Mouse (Mus musculus) MEL (cell line): ENCODE measurements at regions not wholly inside any gene's neighbourhood (a gene's known extent, or its start where the extent isn't known, plus 50 kb on each side); places are given as distances from the start of the nearest gene placed in this dataset.

Source experiments
- DNase-seq: peaks from one replicate; pipeline ENCODE4 v3.0.0; 2011; ENCODE audit warnings: low read depth, low spot score
- H3K27ac ChIP-seq: 2 replicates; pipeline ENCODE4 v1.5.1; 2012; ENCODE audit warnings: low read depth, mild to moderate bottlenecking, control low read depth, low read length, moderate library complexity; ENCODE audit not compliant: control insufficient read depth
- H3K27me3 ChIP-seq, 2 experiments: fragments of 150-350 bp in 1 of 2; sonication (generic) in 1 of 2; 2 replicates each; pipeline ENCODE4 v1.6.1; 2012; ENCODE audit warnings: low read length in 2 of 2, mild to moderate bottlenecking in 2 of 2, improper control_type of control experiment in 1 of 2, moderate library complexity in 1 of 2; ENCODE audit not compliant: insufficient read depth in 2 of 2, control insufficient read depth in 1 of 2
- H3K36me3 ChIP-seq, 2 experiments: 2 replicates each; pipeline ENCODE4 v1.6.1; 2012 to 2014; ENCODE audit warnings: low read length in 2 of 2, improper control_type of control experiment in 1 of 2, inconsistent platforms in 1 of 2, mild to moderate bottlenecking in 1 of 2; ENCODE audit not compliant: insufficient read depth in 2 of 2, control insufficient read depth in 1 of 2
- H3K4me1 ChIP-seq, 2 experiments: fragments of 150-350 bp in 1 of 2; sonication (generic) in 1 of 2; 2 replicates each; pipeline ENCODE4 v1.6.1; 2012; ENCODE audit warnings: low read length in 2 of 2, improper control_type of control experiment in 1 of 2, mild to moderate bottlenecking in 1 of 2; ENCODE audit not compliant: insufficient read depth in 2 of 2, control insufficient read depth in 1 of 2
- H3K4me3 ChIP-seq, 2 experiments: fragments of 150-350 bp in 1 of 2; sonication (generic) in 1 of 2; 2 replicates each; pipeline ENCODE4 v1.5.1; 2012; ENCODE audit warnings: low read depth in 2 of 2, low read length in 2 of 2, mild to moderate bottlenecking in 2 of 2, moderate library complexity in 2 of 2, control low read depth in 1 of 2, improper control_type of control experiment in 1 of 2; ENCODE audit not compliant: control insufficient read depth in 1 of 2, insufficient read depth in 1 of 2
- H3K79me2 ChIP-seq: 2 replicates; pipeline ENCODE4 v1.6.1; 2012; ENCODE audit warnings: mild to moderate bottlenecking, low read length, moderate library complexity; ENCODE audit not compliant: control insufficient read depth, poor library complexity, insufficient read depth
- H3K9ac ChIP-seq: 2 replicates; pipeline ENCODE4 v1.6.1; 2012; ENCODE audit warnings: low read depth, mild to moderate bottlenecking, control low read depth, low read length, moderate library complexity; ENCODE audit not compliant: control insufficient read depth, poor library complexity, severe bottlenecking
- H3K9me3 ChIP-seq: fragments of 150-350 bp; sonication (generic); replicated peaks from 2 replicates; pipeline ENCODE4 v1.6.1; 2012; ENCODE audit warnings: mild to moderate bottlenecking, low read length, improper control_type of control experiment, moderate library complexity; ENCODE audit not compliant: insufficient read depth
- BHLHE40 ChIP-seq: IDR thresholded peaks from 2 replicates; pipeline ENCODE4 v1.6.1; 2012; ENCODE audit warnings: low read depth, mild to moderate bottlenecking, inconsistent platforms, low read length, improper control_type of control experiment, borderline replicate concordance
- CTCF ChIP-seq, 3 experiments: IDR thresholded peaks in 2 of 3; conservative IDR thresholded peaks in 1 of 3; 2 replicates each; pipeline ENCODE4 v1.5.1; 2011 to 2012; ENCODE audit warnings: low read length in 3 of 3, low read depth in 2 of 3, mild to moderate bottlenecking in 2 of 3, improper control_type of control experiment in 1 of 3, inconsistent platforms in 1 of 3, mixed read lengths in 1 of 3, moderate library complexity in 1 of 3; ENCODE audit not compliant: control insufficient read depth in 1 of 3, insufficient read depth in 1 of 3, poor library complexity in 1 of 3, severe bottlenecking in 1 of 3
- E2F4 ChIP-seq: IDR thresholded peaks from 2 replicates; pipeline ENCODE4 v1.6.1; 2011; ENCODE audit warnings: low read depth, low read length, improper control_type of control experiment, borderline replicate concordance
- ELF1 ChIP-seq: IDR thresholded peaks from 2 replicates; pipeline ENCODE4 v1.6.1; 2014; ENCODE audit warnings: low read depth, mild to moderate bottlenecking, inconsistent platforms, low read length, improper control_type of control experiment, moderate library complexity
- ETS1 ChIP-seq: IDR thresholded peaks from 2 replicates; pipeline ENCODE4 v1.6.1; 2012; ENCODE audit warnings: low read depth, mild to moderate bottlenecking, inconsistent platforms, low read length, improper control_type of control experiment, moderate library complexity
- GATA1 ChIP-seq: IDR thresholded peaks from 2 replicates; pipeline ENCODE4 v1.6.1; 2011; ENCODE audit warnings: low read depth, low read length, improper control_type of control experiment
- MAFK ChIP-seq: IDR thresholded peaks from 2 replicates; pipeline ENCODE4 v1.6.1; 2011; ENCODE audit warnings: low read depth, mild to moderate bottlenecking, low read length, improper control_type of control experiment, borderline replicate concordance
- MAX ChIP-seq: IDR thresholded peaks from 2 replicates; pipeline ENCODE4 v1.6.1; 2011; ENCODE audit warnings: low read length, improper control_type of control experiment
- MYC ChIP-seq: IDR thresholded peaks from 2 replicates; pipeline ENCODE4 v1.6.1; 2011; ENCODE audit warnings: low read depth, mild to moderate bottlenecking, low read length, improper control_type of control experiment, moderate library complexity
- POLR2A ChIP-seq, 2 experiments: IDR thresholded peaks; 2 replicates each; pipeline ENCODE4 v1.6.1; 2011 to 2012; ENCODE audit warnings: low read length in 2 of 2, mild to moderate bottlenecking in 2 of 2, control low read depth in 1 of 2, improper control_type of control experiment in 1 of 2, low read depth in 1 of 2, moderate library complexity in 1 of 2; ENCODE audit not compliant: control insufficient read depth in 1 of 2, insufficient read depth in 1 of 2, poor library complexity in 1 of 2
- RAD21 ChIP-seq: IDR thresholded peaks from 2 replicates; pipeline ENCODE4 v1.6.1; 2011; ENCODE audit warnings: mild to moderate bottlenecking, low read depth, low read length, improper control_type of control experiment
- SIN3A ChIP-seq: IDR thresholded peaks from 2 replicates; pipeline ENCODE4 v1.6.1; 2012; ENCODE audit warnings: low read length, improper control_type of control experiment, inconsistent platforms
- TCF12 ChIP-seq: IDR thresholded peaks from 2 replicates; pipeline ENCODE4 v1.6.1; 2014; ENCODE audit warnings: low read depth, mild to moderate bottlenecking, inconsistent platforms, low read length, improper control_type of control experiment, moderate library complexity
- UBTF ChIP-seq: IDR thresholded peaks from 2 replicates; pipeline ENCODE4 v1.6.1; 2012; ENCODE audit warnings: low read depth, mild to moderate bottlenecking, inconsistent platforms, low read length, improper control_type of control experiment, moderate library complexity, borderline replicate concordance; ENCODE audit not compliant: insufficient read depth
- USF1 ChIP-seq: IDR thresholded peaks from 2 replicates; pipeline ENCODE4 v1.6.1; 2014; ENCODE audit warnings: low read depth, mild to moderate bottlenecking, inconsistent platforms, low read length, improper control_type of control experiment, moderate library complexity
- USF2 ChIP-seq, 2 experiments: IDR thresholded peaks; 2 replicates each; pipeline ENCODE4 v1.6.1; 2011 to 2012; ENCODE audit warnings: improper control_type of control experiment in 2 of 2, low read length in 2 of 2, borderline replicate concordance in 1 of 2, inconsistent platforms in 1 of 2, low read depth in 1 of 2, mild to moderate bottlenecking in 1 of 2; ENCODE audit not compliant: insufficient read depth in 1 of 2
- ZKSCAN1 ChIP-seq: IDR thresholded peaks from 2 replicates; pipeline ENCODE4 v1.6.1; 2012; ENCODE audit warnings: low read depth, mild to moderate bottlenecking, inconsistent platforms, low read length, improper control_type of control experiment, moderate library complexity
- ZNF384 ChIP-seq: IDR thresholded peaks from 2 replicates; pipeline ENCODE4 v1.6.1; 2012; ENCODE audit warnings: low read depth, mild to moderate bottlenecking, inconsistent platforms, low read length, improper control_type of control experiment

DNA sequence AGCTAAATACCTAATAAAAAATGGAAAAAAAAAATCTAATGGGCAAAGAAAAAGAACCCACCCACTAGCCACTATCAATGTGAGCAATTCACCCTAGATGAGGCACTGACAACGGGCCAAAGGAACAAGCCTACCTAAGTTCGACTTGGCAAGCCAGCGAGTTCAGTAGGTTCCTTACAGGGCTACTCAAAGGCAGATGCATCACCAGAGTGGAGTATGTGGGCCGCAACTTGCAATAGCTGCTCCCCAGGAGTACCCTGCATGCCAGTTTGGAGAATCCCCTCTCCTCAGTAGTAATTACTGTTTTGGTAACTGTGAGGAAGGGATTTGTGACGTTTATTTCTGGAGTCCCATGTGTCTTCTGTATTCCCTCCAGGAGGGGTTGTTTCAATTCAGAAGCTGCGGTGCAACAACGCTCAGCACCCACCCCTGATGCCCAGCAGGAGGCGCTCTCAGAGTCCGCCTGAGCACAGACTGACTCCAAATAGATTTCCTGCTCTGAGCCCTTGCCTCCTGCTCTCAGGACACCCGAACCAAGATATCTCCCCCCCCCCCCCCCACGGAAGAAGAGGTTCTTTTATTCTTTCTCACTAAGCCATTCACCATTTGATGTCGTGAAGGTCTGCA is 157.3 kb upstream of the Zfp618 start:
- no peaks in the 10 kb centered on the region for H3K79me2 ChIP-seq
- H3K4me1 ChIP-seq = peaks cover 0 to 4% of the 10 kb centered on the region in 2 experiments; a peak in 1 of 4 replicates
- H3K9ac ChIP-seq = no peak overlapping the region
- TF ChIP-seq CTCF (IDR thresholded peaks at IDR 0.05 in 2 of 3, conservative IDR thresholded peaks at IDR 0.05 in 1 of 3; ENCODE audit: control insufficient read depth in 1 of 3, insufficient read depth in 1 of 3, low read depth in 2 of 3, low read length in 3 of 3, poor library complexity in 1 of 3, severe bottlenecking in 1 of 3) (peak in 1 of 3 experiments; percentile 6; a peak in 1 of 6 replicates), ELF1 (no peak), UBTF (no peak), MYC (no peak)
- TF ChIP-seq, all 39 proteins: peak for 1
- H3K27ac ChIP-seq = no peak overlapping the region
- no peaks in the 10 kb centered on the region for H3K9me3 ChIP-seq
- H3K27me3 ChIP-seq = no peaks in the 10 kb centered on the region
- no peak overlapping the region for H3K4me3 ChIP-seq
- no peak for DNase-seq
- H3K36me3 ChIP-seq = no peaks in the 10 kb centered on the region

DNA sequence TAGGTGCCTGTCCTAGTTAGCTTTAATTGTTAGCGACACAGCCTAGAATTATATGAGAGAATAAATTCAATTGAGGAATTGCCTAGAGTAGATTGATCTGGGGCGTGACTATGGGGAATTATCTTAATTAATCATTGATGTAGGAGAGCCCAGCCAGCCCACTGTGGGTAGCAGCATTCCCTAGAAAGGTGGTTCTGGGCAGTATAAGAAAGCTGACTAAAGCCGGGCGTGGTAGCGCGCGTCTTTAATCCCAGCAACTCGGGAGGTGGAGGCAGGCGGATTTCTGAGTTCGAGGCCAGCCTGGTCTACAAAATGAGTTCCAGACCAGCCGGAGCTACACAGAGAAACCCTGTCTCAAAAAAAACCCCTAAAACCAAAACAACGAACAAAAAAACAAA is 156.8 kb upstream of the Zfp618 start:
- Histone ChIP-seq H3K27me3 (no peaks in the 10 kb centered on the region), H3K36me3 (no peaks in the 10 kb centered on the region)
- TF ChIP-seq POLR2A (IDR thresholded peaks at IDR 0.05; ENCODE audit: control insufficient read depth in 1 of 2, insufficient read depth in 1 of 2, low read depth in 1 of 2, low read length in 2 of 2, poor library complexity in 1 of 2) (no peak), MAX (no peak), E2F4 (no peak), ETS1 (no peak), UBTF (no peak), USF1 (no peak), ZNF384 (no peak), SIN3A (no peak), BHLHE40 (no peak), MAFK (no peak), GATA1 (no peak), USF2 (IDR thresholded peaks at IDR 0.05; ENCODE audit: borderline replicate concordance in 1 of 2, insufficient read depth in 1 of 2, low read depth in 1 of 2, low read length in 2 of 2) (no peak), TCF12 (no peak), CTCF (IDR thresholded peaks at IDR 0.05 in 2 of 3, conservative IDR thresholded peaks at IDR 0.05 in 1 of 3; ENCODE audit: control insufficient read depth in 1 of 3, insufficient read depth in 1 of 3, low read depth in 2 of 3, low read length in 3 of 3, poor library complexity in 1 of 3, severe bottlenecking in 1 of 3) (no peak), RAD21 (no peak), ZKSCAN1 (no peak), MYC (no peak)
- TF ChIP-seq, all 39 proteins: peak for 0
- no peaks in the 10 kb centered on the region for H3K9me3 ChIP-seq
- no peaks in the 10 kb centered on the region for H3K79me2 ChIP-seq
- peaks cover 0 to 4% of the 10 kb centered on the region in 2 experiments; a peak in 1 of 4 replicates for H3K4me1 ChIP-seq
- H3K4me3 ChIP-seq = no peak overlapping the region
- H3K9ac ChIP-seq = no peak overlapping the region
- no peak for DNase-seq
- no peak overlapping the region for H3K27ac ChIP-seq
